Mouse (Mus musculus) intestine, embryonic 15.5 days (tissue): ENCODE measurements at regions not wholly inside any gene's neighbourhood (a gene's known extent, or its start where the extent isn't known, plus 50 kb on each side); places are given as distances from the start of the nearest gene placed in this dataset.

Source experiments
- ATAC-seq: fragments of 200-750 bp; cut with Nextera tagmentation; 2 replicates; pipeline ENCODE4 v1.8.0; 2017; ENCODE audit warnings: moderate TSS enrichment, moderate library complexity
- H3K27ac ChIP-seq: fragments of 300-500 bp; sonication (generic); 2 replicates; pipeline ENCODE4 v1.5.1; 2015; ENCODE audit warnings: mild to moderate bottlenecking, inconsistent platforms
- H3K27me3 ChIP-seq: fragments of 300-500 bp; sonication (generic); replicated peaks from 2 replicates; pipeline ENCODE4 v1.6.1; 2015; ENCODE audit warnings: inconsistent platforms
- H3K36me3 ChIP-seq: fragments of 300-500 bp; sonication (generic); 2 replicates; pipeline ENCODE4 v1.6.1; 2015; ENCODE audit warnings: inconsistent platforms
- H3K4me1 ChIP-seq: fragments of 300-500 bp; sonication (generic); replicated peaks from 2 replicates; pipeline ENCODE4 v1.6.1; 2015; ENCODE audit warnings: inconsistent platforms
- H3K4me2 ChIP-seq: fragments of 300-500 bp; sonication (generic); replicated peaks from 2 replicates; pipeline ENCODE4 v1.6.1; 2015; ENCODE audit warnings: mild to moderate bottlenecking, inconsistent platforms
- H3K4me3 ChIP-seq: fragments of 300-500 bp; sonication (generic); replicated peaks from 2 replicates; pipeline ENCODE4 v1.5.1; 2015; ENCODE audit warnings: inconsistent platforms
- H3K9ac ChIP-seq: fragments of 300-500 bp; sonication (generic); 2 replicates; pipeline ENCODE4 v1.6.1; 2015; ENCODE audit warnings: inconsistent platforms
- H3K9me3 ChIP-seq: fragments of 300-500 bp; sonication (generic); 2 replicates; pipeline ENCODE4 v1.6.1; 2016; ENCODE audit warnings: inconsistent platforms
- WGBS: fragments of 180-500 bp; shearing (Covaris S2); methylation state at CpG from one replicate; pipeline ENCODE4 v1.1.7; 2015; 5-methylcytosine and 5-hydroxymethylcytosine counted together

DNA sequence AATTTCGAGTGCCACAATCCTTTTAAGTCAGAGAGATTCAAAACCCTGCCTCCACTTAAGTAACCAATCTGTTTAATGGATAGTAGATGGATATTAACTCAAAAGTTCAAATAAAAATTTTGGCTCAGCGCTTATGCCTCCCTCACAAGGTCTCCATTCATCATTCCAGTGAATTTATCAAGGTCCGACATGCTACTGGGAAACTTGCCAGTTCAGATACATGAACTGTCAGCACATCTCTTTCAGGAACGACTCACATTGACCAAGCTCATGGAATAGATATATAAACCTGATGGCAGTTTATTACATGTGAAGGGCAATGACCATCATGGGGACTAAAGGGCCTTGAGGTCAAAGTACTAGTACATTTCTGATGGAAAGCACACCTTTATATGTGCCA, 240.3 kb upstream of the Cited2 start:
- Histone ChIP-seq H3K36me3 (no peaks in the 10 kb centered on the region), H3K27me3 (no peaks in the 10 kb centered on the region), H3K9me3 (no peaks in the 10 kb centered on the region), H3K27ac (no peak overlapping the region), H3K4me2 (no peak overlapping the region), H3K4me3 (no peak overlapping the region), H3K9ac (no peak overlapping the region), H3K4me1 (0 out of 2 replicates have a peak, but pooled peaks cover 4% of the 10 kb centered on the region)
- ATAC-seq = no peak
- 64% methylated on average over 4 of the region's 4 CpGs for WGBS

DNA sequence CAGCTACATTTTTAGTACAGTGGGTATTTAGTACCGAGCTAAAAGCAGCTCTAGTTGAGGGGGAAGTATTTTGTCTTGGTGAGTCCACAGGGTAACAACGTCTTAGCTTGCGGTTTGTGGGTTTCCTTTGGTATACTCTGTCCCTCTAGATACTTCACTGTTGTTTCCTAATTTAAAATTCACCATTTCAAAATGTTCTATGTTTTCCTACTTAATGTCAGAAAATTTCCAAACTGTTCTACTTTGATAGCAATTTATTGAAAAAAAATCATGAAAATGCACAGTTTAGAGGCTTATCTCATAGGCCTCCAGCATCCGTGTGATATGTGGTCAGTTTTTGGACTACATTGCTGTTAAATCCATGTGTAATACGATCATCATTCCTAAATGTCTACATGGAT, 238.0 kb upstream of the Cited2 start:
- no peak overlapping the region for H3K4me2 ChIP-seq
- H3K36me3 ChIP-seq = no peaks in the 10 kb centered on the region
- no peak overlapping the region for H3K9ac ChIP-seq
- 88% methylated on average over 5 of the region's 5 CpGs for WGBS
- ATAC-seq = no peak
- H3K9me3 ChIP-seq = no peaks in the 10 kb centered on the region
- H3K4me3 ChIP-seq = no peak overlapping the region
- no peak overlapping the region for H3K27ac ChIP-seq
- no peaks in the 10 kb centered on the region for H3K4me1 ChIP-seq
- no peaks in the 10 kb centered on the region for H3K27me3 ChIP-seq

DNA sequence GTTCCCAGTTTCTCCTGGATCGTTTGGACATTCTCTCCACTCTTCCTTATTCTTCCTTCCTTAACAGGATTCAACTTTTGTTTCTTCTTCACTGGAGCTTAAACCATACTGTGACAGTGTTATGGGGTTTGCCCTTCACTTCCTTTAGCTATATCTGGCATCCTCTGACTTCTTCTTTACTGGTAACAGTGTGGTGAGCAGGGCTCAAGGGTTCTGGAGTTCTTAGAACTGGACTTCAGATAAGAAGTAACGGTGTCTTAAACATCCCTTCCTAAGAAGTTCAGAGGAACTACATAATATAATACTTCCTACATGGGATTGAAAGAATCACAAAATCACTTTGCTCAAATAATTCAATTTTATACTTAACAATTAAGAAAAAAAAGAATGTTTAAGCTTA, 237.5 kb upstream of the Cited2 start:
- WGBS = 83% methylated on average over 2 of the region's 2 CpGs
- Histone ChIP-seq H3K4me2 (no peak overlapping the region), H3K4me1 (no peaks in the 10 kb centered on the region), H3K9me3 (no peaks in the 10 kb centered on the region), H3K4me3 (no peak overlapping the region), H3K27me3 (no peaks in the 10 kb centered on the region), H3K9ac (no peak overlapping the region), H3K27ac (no peak overlapping the region), H3K36me3 (no peaks in the 10 kb centered on the region)
- no peak for ATAC-seq

DNA sequence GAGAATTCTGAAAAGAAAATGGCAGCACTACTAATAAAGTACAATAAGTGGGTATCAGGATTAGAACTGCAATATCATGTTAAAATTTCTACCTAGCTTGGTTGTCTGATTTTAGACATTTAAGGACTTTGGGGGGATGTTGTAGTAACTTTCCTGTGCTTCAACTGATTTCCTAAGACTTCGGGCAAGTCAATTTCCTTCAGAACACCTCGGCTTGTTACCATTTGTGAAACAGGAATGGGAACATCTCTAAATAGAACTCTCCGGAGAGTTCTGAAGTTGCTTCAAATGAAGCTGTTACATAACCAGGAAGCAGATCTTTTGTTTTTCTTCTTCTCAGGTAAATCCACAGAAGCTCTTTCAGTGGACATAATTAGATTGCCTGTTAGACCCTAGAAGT, 237.0 kb upstream of the Cited2 start:
- 91% methylated on average over 3 of the region's 3 CpGs for WGBS
- Histone ChIP-seq H3K27me3 (no peaks in the 10 kb centered on the region), H3K9ac (no peak overlapping the region), H3K4me2 (no peak overlapping the region), H3K27ac (no peak overlapping the region), H3K9me3 (no peaks in the 10 kb centered on the region), H3K36me3 (no peaks in the 10 kb centered on the region), H3K4me1 (no peaks in the 10 kb centered on the region), H3K4me3 (no peak overlapping the region)
- no peak for ATAC-seq

DNA sequence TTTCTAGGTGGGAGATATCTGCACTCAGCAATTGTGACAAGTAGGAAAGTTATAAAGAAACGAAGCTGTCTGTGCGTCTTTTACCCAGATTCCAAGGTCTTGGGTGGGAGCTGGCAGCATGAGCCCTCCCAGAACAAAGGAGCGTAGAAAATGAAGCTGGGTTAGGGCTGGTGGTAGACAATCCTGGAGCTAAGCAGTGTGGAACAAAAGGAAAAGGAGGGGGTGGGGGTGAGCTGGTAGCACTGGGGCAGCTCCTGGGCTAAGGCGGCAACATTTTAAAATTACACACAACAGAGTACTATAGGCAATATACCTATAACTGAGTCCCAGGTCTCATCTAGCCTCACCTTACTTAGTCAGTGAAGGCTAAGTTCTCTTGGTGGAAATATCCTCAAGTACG, 235.6 kb upstream of the Cited2 start:
- no peaks in the 10 kb centered on the region for H3K36me3 ChIP-seq
- H3K4me1 ChIP-seq = no peaks in the 10 kb centered on the region
- no peak overlapping the region for H3K9ac ChIP-seq
- H3K4me3 ChIP-seq = no peak overlapping the region
- no peak for ATAC-seq
- no peaks in the 10 kb centered on the region for H3K9me3 ChIP-seq
- H3K27ac ChIP-seq = no peak overlapping the region
- H3K4me2 ChIP-seq = no peak overlapping the region
- 94% methylated on average over 5 of the region's 5 CpGs for WGBS
- no peaks in the 10 kb centered on the region for H3K27me3 ChIP-seq

DNA sequence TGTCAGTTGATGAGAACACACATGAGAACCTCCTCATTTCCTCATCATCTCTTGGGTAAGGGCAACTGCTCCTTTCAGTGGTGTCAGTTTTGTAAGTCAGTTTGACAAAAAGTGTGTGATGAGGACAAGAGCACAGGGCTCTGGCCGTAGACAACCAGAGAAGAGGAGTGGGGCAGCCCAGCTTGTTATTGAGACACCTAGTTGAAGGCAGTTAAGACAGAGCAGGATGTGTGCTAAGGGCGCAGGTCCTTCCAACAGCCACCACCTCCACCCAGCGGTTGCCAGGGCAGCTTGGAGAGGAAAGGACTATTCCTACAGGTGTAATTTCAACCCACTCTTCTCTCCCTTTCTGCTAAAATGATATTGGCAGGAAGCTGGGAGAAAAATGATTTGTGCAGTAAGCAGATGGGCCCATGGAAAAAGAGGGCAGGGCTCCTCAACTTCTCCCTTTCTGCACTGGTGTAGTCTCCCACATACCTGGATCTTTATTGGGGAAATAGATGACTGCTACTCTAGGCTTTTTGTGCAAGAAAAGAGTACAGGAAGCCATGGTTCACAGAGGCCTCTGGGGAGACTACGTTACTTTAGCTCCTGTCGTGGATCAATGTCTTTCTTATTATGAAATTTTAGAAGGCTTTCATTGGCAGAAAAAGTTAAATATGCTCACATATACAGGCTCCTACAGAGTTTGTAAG, 231.3 kb upstream of the Cited2 start:
- H3K4me3 ChIP-seq = no peak overlapping the region
- no peak overlapping the region for H3K9ac ChIP-seq
- H3K9me3 ChIP-seq = no peaks in the 10 kb centered on the region
- no peaks in the 10 kb centered on the region for H3K4me1 ChIP-seq
- WGBS = 85% methylated on average over 5 of the region's 5 CpGs
- H3K27ac ChIP-seq = no peak overlapping the region
- no peak overlapping the region for H3K4me2 ChIP-seq
- H3K36me3 ChIP-seq = no peaks in the 10 kb centered on the region
- ATAC-seq = no peak
- no peaks in the 10 kb centered on the region for H3K27me3 ChIP-seq

DNA sequence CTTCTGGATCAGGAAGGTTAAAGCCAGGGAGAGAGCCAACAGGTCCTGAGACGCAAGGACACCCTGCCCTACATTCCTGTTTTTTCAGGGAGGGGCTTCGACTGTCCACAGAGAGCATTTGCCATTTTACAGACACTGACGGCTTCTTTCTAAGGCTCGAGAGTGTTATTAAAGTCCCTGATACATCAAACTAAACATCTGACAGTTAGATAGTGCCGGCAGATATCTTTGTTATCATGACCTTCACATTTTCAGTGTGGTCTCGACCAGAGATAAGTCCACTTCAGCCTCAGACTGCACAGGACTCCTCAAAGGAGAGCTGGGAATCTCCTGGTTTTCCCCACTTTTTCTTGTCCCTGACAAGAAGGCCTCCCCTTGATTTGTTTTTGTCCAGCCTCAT, 229.9 kb upstream of the Cited2 start:
- ATAC-seq = no peak
- no peaks in the 10 kb centered on the region for H3K4me1 ChIP-seq
- 27% methylated on average over 6 of the region's 6 CpGs for WGBS
- H3K36me3 ChIP-seq = no peaks in the 10 kb centered on the region
- H3K9me3 ChIP-seq = no peaks in the 10 kb centered on the region
- no peak overlapping the region for H3K4me3 ChIP-seq
- H3K27me3 ChIP-seq = no peaks in the 10 kb centered on the region
- H3K27ac ChIP-seq = no peak overlapping the region
- no peak overlapping the region for H3K9ac ChIP-seq
- H3K4me2 ChIP-seq = no peak overlapping the region

DNA sequence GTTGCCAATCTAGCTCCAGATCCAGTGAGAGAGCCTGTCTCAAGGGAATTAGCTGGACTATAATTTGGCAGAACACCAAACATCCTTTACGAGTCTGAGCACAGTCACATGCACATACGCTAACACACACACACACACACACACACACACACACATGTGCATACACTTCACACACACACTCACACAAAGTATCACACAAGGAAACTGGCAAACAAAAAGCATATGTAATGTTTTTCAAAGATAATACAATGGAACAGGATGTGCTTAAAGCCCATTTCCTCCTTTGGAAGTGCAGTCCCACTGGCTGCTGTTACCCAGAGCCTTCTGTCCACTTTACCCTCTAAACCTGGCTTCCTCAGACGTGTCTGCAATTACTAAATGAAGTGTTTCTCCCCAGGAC, 226.2 kb upstream of the Cited2 start:
- H3K9me3 ChIP-seq = peaks cover under 1% of the 10 kb centered on the region; the same call in 1 of the 2 replicates
- H3K9ac ChIP-seq = no peak overlapping the region
- 71% methylated on average over 3 of the region's 3 CpGs for WGBS
- H3K36me3 ChIP-seq = no peaks in the 10 kb centered on the region
- no peaks in the 10 kb centered on the region for H3K27me3 ChIP-seq
- no peak for ATAC-seq
- H3K4me3 ChIP-seq = no peak overlapping the region
- no peak overlapping the region for H3K4me2 ChIP-seq
- no peak overlapping the region for H3K27ac ChIP-seq
- H3K4me1 ChIP-seq = no peaks in the 10 kb centered on the region

DNA sequence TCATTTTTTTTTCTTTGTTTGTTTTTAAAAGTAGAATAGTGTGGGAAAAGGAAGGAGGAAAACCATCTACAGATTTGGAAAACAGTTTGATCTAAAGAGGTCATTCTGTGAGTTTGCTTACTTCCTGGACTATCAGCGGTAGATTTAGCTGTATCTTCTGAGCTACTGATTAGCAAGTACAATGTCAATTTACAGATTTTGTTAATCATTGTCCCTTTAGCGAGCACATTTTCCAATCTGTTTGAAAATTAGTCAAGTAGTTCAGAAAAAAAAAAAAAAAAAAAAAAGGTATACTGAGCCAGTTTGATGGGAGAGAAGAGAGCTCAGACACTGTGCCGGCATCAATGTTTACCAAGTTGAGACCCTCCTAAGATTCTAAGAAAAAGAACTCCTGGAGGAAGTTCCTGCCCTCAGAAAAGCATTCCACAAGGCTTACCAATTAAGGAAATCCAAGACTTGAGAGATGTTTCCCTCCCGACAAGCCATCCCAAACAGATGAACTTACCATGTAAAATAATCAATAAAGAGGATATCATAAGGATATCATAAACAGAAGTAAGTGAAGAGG, 212.3 kb upstream of the Cited2 start:
- ATAC-seq = no peak
- H3K9ac ChIP-seq = no peak overlapping the region
- H3K27me3 ChIP-seq = no peaks in the 10 kb centered on the region
- H3K4me1 ChIP-seq = no peaks in the 10 kb centered on the region
- no peak overlapping the region for H3K4me3 ChIP-seq
- WGBS = 50% methylated on average over 4 of the region's 4 CpGs
- no peak overlapping the region for H3K27ac ChIP-seq
- H3K36me3 ChIP-seq = no peaks in the 10 kb centered on the region
- peaks cover 4% of the 10 kb centered on the region; the same call in 1 of the 2 replicates for H3K9me3 ChIP-seq
- no peak overlapping the region for H3K4me2 ChIP-seq

DNA sequence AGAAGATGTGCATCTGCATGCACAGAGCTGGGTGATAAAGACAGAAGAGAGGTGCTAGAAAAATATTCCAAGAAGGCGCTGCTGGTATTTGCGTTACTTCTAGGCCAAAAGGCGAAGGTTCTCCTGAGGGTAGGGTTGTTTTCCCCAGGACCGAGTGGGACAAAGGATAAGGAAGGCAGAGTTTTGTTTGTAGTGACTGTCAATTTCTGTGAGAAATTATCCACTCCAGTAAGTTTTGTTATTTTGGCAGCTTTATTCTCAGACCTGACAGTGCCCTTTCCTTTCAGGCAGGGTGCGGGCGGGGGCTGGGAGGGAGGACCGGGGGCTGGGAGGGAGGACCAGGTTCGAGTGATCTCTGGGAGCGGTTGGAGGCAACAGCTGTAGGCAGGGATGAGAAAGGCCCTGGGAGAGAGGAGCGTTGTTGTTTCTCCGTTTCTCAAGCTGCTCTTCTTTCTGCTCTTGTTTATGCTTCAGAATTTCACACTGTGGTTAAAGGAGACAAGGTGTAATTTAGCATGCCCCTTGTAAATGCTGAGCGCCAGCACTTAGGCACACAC, 211.2 kb upstream of the Cited2 start:
- Histone ChIP-seq H3K27me3 (no peaks in the 10 kb centered on the region), H3K9me3 (no peaks in the 10 kb centered on the region), H3K4me3 (no peak overlapping the region), H3K9ac (no peak overlapping the region), H3K4me2 (no peak overlapping the region), H3K27ac (no peak overlapping the region), H3K36me3 (no peaks in the 10 kb centered on the region), H3K4me1 (no peaks in the 10 kb centered on the region)
- WGBS = 43% methylated on average over 12 of the region's 12 CpGs
- ATAC-seq = no peak

DNA sequence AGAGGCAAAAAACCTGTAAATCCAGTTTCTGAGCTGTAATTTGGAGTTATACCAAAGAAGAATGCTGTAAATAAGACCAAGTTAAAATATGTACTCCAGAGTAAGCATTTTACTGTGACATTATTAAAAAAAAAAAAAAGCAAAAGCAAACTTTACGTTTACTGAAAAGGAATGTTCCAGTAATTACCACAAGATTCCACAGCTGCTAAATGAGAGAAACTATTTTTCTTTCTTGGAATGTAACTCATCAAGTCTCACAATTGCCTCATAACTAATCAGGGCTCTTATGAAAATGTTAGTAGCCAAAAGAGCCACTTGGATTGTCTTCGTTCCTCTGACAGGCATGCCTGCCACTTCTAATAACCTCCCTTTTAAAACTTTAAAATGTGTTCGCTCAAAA, 210.5 kb upstream of the Cited2 start:
- no peaks in the 10 kb centered on the region for H3K4me1 ChIP-seq
- H3K27me3 ChIP-seq = no peaks in the 10 kb centered on the region
- H3K27ac ChIP-seq = no peak overlapping the region
- 68% methylated on average over 3 of the region's 3 CpGs for WGBS
- H3K9ac ChIP-seq = no peak overlapping the region
- H3K36me3 ChIP-seq = no peaks in the 10 kb centered on the region
- no peaks in the 10 kb centered on the region for H3K9me3 ChIP-seq
- no peak overlapping the region for H3K4me2 ChIP-seq
- no peak for ATAC-seq
- H3K4me3 ChIP-seq = no peak overlapping the region

DNA sequence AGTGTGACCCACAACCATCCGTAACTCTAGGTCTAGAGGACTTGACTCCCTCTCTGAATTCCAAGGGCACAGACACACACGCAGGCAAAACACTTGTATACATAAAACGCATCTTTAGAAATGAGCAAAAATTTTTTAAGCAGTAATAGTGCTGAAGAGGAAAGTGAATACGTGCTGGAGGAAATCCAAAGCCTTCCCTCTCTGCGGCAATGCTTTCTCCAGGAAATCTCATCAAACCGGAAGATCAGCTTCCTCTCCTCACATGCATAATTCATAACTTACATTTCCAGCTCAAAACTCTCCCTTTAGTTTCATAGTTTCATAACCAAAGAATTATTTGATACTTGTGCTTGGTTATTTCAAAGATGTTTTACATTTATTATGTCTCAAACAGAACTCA, 209.3 kb upstream of the Cited2 start:
- H3K9ac ChIP-seq = no peak overlapping the region
- 73% methylated on average over 6 of the region's 6 CpGs for WGBS
- H3K9me3 ChIP-seq = no peaks in the 10 kb centered on the region
- no peak for ATAC-seq
- no peak overlapping the region for H3K4me3 ChIP-seq
- H3K4me2 ChIP-seq = no peak overlapping the region
- no peaks in the 10 kb centered on the region for H3K4me1 ChIP-seq
- H3K27me3 ChIP-seq = no peaks in the 10 kb centered on the region
- H3K27ac ChIP-seq = no peak overlapping the region
- H3K36me3 ChIP-seq = no peaks in the 10 kb centered on the region

DNA sequence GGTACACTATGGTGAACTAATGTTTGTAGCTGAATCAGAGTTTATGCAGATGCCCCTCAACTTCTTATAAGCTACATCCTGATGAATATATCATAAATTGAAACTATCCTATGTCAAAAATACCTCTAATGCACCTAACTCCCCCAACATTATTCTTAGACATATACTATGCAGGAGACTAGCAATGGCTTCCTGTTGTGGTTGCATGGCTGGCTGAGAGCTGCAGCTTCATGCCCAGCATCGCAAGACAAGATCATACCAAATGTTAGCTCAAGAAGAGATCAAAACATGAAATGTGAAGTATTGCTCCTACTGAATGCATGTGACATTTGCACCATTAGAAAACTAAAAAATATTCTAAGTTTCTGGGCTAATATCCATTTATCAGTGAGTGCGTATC, 206.9 kb upstream of the Cited2 start:
- Histone ChIP-seq H3K36me3 (no peaks in the 10 kb centered on the region), H3K9me3 (no peaks in the 10 kb centered on the region), H3K27ac (no peak overlapping the region), H3K9ac (no peak overlapping the region), H3K27me3 (no peaks in the 10 kb centered on the region), H3K4me2 (no peak overlapping the region), H3K4me1 (no peaks in the 10 kb centered on the region), H3K4me3 (no peak overlapping the region)
- WGBS = 96% methylated on average over 2 of the region's 2 CpGs
- ATAC-seq = no peak
